In genomic region chr10:70119851-70120370, GRCm38 (mm10) we compare ENCODE assay signal across 8 mouse cellular contexts. TPM values are rescaled to one million over a fixed set of nuclear protein-coding genes. Genes with fewer than 3 reads are reported as not detected.
DNase-seq lines count a peak whose midpoint lies in the region; ATAC-seq lines count a peak whose summit lies in the region.

No protein-coding gene starts in this region.

- WGBS in lung, embryonic 15.5 days, result 38% methylated on average over 9 of the region's 9 CpGs
- WGBS in embryonic facial prominence, embryonic 10.5 days, result 52% methylated on average over 9 of the region's 9 CpGs
- 34% methylated on average over 9 of the region's 9 CpGs for WGBS in hindbrain, embryonic 15.5 days

- H3K9me3 ChIP-seq in lung, embryonic 15.5 days, result no peaks in the 10 kb centered on the region
- H3K9me3 ChIP-seq in embryonic facial prominence, embryonic 10.5 days, result no peaks in the 10 kb centered on the region
- no peaks in the 10 kb centered on the region for H3K9me3 ChIP-seq in hindbrain, embryonic 15.5 days

- H3K4me1 ChIP-seq in lung, embryonic 15.5 days, result peaks cover 28% of the 10 kb centered on the region
- H3K4me1 ChIP-seq in embryonic facial prominence, embryonic 10.5 days, result peaks cover 33% of the 10 kb centered on the region
- peaks cover 38% of the 10 kb centered on the region for H3K4me1 ChIP-seq in hindbrain, embryonic 15.5 days (replicated peaks)

- no peak overlapping the region for H3K9ac ChIP-seq in lung, embryonic 15.5 days
- H3K9ac ChIP-seq in hindbrain, embryonic 15.5 days, result no peak overlapping the region

- no peak overlapping the region for H3K4me3 ChIP-seq in lung, embryonic 15.5 days
- H3K4me3 ChIP-seq in embryonic facial prominence, embryonic 10.5 days, result no peak overlapping the region
- H3K4me3 ChIP-seq in hindbrain, embryonic 15.5 days, result no peak overlapping the region

- ATAC-seq in lung, embryonic 15.5 days (ENCODE audit: borderline replicate concordance, extremely low read depth, low FRiP score, low TSS enrichment), result peak; percentile 56; the same call in 1 of the 2 replicates
- peak; percentile 23; the same call in 1 of the 2 replicates for ATAC-seq in hindbrain, embryonic 15.5 days (ENCODE audit: low FRiP score, low read depth)
- ATAC-seq in neutrophil, adult 5-6 weeks (ENCODE audit: extremely low read depth, insufficient number of reproducible peaks, low FRiP score, poor library complexity, severe bottlenecking), result peak; percentile 73

- no peaks in the 10 kb centered on the region for H3K27me3 ChIP-seq in lung, embryonic 15.5 days
- H3K27me3 ChIP-seq in embryonic facial prominence, embryonic 10.5 days (replicated peaks; ENCODE audit: low read depth, poor library complexity, severe bottlenecking), result no peaks in the 10 kb centered on the region
- no peaks in the 10 kb centered on the region for H3K27me3 ChIP-seq in hindbrain, embryonic 15.5 days

- H3K27ac ChIP-seq in lung, embryonic 15.5 days, result peak overlapping the region; percentile 19; the same call in 1 of the 2 replicates
- peak overlapping the region; percentile 45; the same call in 1 of the 2 replicates for H3K27ac ChIP-seq in embryonic facial prominence, embryonic 10.5 days (replicated peaks)
- H3K27ac ChIP-seq in hindbrain, embryonic 15.5 days (replicated peaks), result peak overlapping the region; percentile 30; the same call in 1 of the 2 replicates

- H3K4me2 ChIP-seq in lung, embryonic 15.5 days, result no peak overlapping the region
- H3K4me2 ChIP-seq in hindbrain, embryonic 15.5 days, result peak overlapping the region; percentile 15; the same call in 1 of the 2 replicates

- DNase-seq in lung, postnatal 4 days, result no peak
- DNase-seq in embryonic facial prominence, embryonic 10.5 days (ENCODE audit: low spot score), result no peak
- DNase-seq in urinary bladder, postnatal 14 days (ENCODE audit: low spot score), result no peak
- no peak for DNase-seq in layer of hippocampus, postnatal 10 days (ENCODE audit: low spot score in 2 of 2)
- DNase-seq in testis, postnatal 10 days (ENCODE audit: low spot score), result no peak

- no peaks in the 10 kb centered on the region for H3K36me3 ChIP-seq in lung, embryonic 15.5 days
- H3K36me3 ChIP-seq in embryonic facial prominence, embryonic 10.5 days (replicated peaks), result peaks cover 12% of the 10 kb centered on the region
- H3K36me3 ChIP-seq in hindbrain, embryonic 15.5 days, result no peaks in the 10 kb centered on the region

RNA-seq across cellular contexts. Expression of gene Ccdc6, which starts 23.0 kb away (rescaled TPM):
- 14.3 and 15.0 TPM in 2 replicates for polyA plus RNA-seq in lung, embryonic 15.5 days (2015; fragmentation: Nextera tagmentation; extraction: Ambion mirVana)
- 19.6 and 19.9 TPM in 2 replicates for polyA plus RNA-seq in embryonic facial prominence, embryonic 10.5 days (2016; fragmentation: Nextera tagmentation; extraction: Ambion mirVana)
- polyA plus RNA-seq in hindbrain, embryonic 15.5 days (2015; fragmentation: Nextera tagmentation; extraction: Ambion mirVana), result 21.4 and 23.0 TPM in 2 replicates
- 22.3 and 24.4 TPM in 2 replicates for total RNA-seq in neutrophil, adult 5-6 weeks (2017)
- 10 to 100 TPM; 68.3 to 73.0 TPM for total RNA-seq in layer of hippocampus, postnatal 10 days (2021)

Comparison
In these comparisons a context has a peak if more than half of its experiments do, and no peak if none do; other contexts are left out.
1. ATAC-seq: peak in every context shown above with its lines; median percentile 73 in neutrophil, adult 5-6 weeks; 56 in lung, embryonic 15.5 days; 23 in hindbrain, embryonic 15.5 days.